Mouse (Mus musculus): Measurements from ENCODE around the gene Nfib. TPM values are rescaled to one million over a fixed set of nuclear protein-coding genes. Genes with fewer than 3 reads are reported as not detected.

The Nfib gene
- polyA plus RNA-seq, 1 experiment, result 7.7 TPM

DNA sequence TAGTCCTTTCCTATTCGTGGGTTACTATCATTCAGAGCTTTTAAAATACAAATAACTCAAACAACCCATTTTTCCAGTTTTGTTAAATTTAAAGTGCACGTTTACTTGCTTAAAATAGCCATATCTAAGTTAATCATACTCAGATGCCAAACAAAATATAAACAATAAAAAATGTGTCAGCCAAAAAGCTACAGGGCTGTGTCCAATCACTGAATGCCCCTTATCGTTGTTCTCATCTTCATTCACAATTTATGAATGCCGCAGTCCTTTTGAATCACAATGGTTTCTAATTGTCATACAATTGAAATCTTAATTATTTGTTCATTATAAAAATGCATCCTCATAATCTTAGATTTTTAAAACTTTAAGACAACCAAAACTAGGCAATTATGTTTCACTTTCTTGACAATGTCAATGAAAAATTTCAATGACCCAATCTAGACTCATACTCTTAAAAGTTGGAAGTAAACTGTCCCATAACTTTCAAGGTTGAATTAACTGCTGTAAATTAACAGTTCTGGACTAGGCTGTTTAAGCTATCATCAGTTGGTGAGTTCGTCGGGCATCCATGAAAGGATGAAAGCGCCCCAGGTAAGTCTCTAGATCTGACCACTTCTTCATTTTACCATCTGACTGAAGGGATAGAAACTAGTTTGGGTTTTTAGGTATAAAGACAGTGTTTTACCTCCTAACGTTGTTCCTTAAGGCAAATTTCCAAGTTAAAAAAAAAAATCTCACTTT, 202.1 kb downstream of the Nfib start:
- no peak for TF ChIP-seq TCF12 (IDR thresholded peaks at IDR 0.05; ENCODE audit: insufficient read depth, poor library complexity, severe bottlenecking)
- no peaks in the 10 kb centered on the region for H3K27me3 ChIP-seq (ENCODE audit: control insufficient read depth, insufficient read depth, insufficient read length)
- H3K4me2 ChIP-seq (ENCODE audit: low read depth), result peak overlapping the region; percentile 77
- H3K36me3 ChIP-seq (ENCODE audit: control insufficient read depth, insufficient read depth), result peaks cover 2% of the 10 kb centered on the region
- H3K79me2 ChIP-seq (ENCODE audit: control insufficient read depth, insufficient read depth), result peaks cover 58% of the 10 kb centered on the region
- peak overlapping the region; percentile 95 for H3K4me3 ChIP-seq
- H3ac ChIP-seq (ENCODE audit: control insufficient read depth, insufficient read length), result peak overlapping the region; percentile 50

DNA sequence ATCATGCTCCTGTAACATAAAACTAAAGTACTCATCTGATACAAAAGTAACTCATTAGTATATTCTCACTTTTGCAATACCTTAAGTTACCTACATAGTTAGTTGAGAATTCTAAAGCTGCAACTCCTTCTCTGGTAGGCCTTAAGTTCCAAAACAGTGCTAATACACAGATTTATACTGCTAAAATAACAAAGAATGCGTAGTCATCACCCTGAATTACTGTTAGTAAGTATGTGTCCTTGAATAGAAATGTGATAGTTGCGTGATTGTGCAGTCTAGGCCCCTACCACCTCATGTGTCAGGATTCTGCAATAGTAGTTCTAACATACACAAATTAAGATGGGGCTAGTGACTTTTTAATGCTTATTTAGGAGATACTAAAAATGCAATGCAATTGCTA, 202.9 kb downstream of the Nfib start:
- peak overlapping the region; percentile 95 for H3K4me3 ChIP-seq
- H3K27me3 ChIP-seq (ENCODE audit: control insufficient read depth, insufficient read depth, insufficient read length), result no peaks in the 10 kb centered on the region
- peaks cover 10% of the 10 kb centered on the region for H3K36me3 ChIP-seq (ENCODE audit: control insufficient read depth, insufficient read depth)
- no peak overlapping the region for H3ac ChIP-seq (ENCODE audit: control insufficient read depth, insufficient read length)
- peaks cover 66% of the 10 kb centered on the region for H3K79me2 ChIP-seq (ENCODE audit: control insufficient read depth, insufficient read depth)
- no peak for TF ChIP-seq REST (IDR thresholded peaks at IDR 0.05; ENCODE audit: insufficient read depth, insufficient read length)
- TF ChIP-seq TCF3 (IDR thresholded peaks at IDR 0.05; ENCODE audit: insufficient read length, low read depth), result no peak
- no peak for TF ChIP-seq MAX (IDR thresholded peaks at IDR 0.05; ENCODE audit: low read depth)
- no peak for TF ChIP-seq MYOG (IDR thresholded peaks at IDR 0.05; ENCODE audit: control insufficient read depth in 1 of 3, insufficient read depth in 1 of 3, insufficient read length in 2 of 3, low read depth in 2 of 3)
- TF ChIP-seq SRF (IDR thresholded peaks at IDR 0.05; ENCODE audit: control insufficient read depth, insufficient read length, low read depth), result no peak
- no peak for TF ChIP-seq POLR2A (IDR thresholded peaks at IDR 0.05; ENCODE audit: insufficient read length, low read depth)
- TF ChIP-seq CEBPB (IDR thresholded peaks at IDR 0.05; ENCODE audit: insufficient read depth, poor library complexity, severe bottlenecking), result no peak
- no peak for TF ChIP-seq MYOD1 (IDR thresholded peaks at IDR 0.05; ENCODE audit: control insufficient read depth in 1 of 3, insufficient read length in 2 of 3, low read depth in 2 of 3)
- no peak for TF ChIP-seq E2F4 (IDR thresholded peaks at IDR 0.05; ENCODE audit: insufficient read depth)
- no peak for TF ChIP-seq TCF12 (IDR thresholded peaks at IDR 0.05; ENCODE audit: insufficient read depth, poor library complexity, severe bottlenecking)
- TF ChIP-seq USF1 (IDR thresholded peaks at IDR 0.05; ENCODE audit: low read depth), result no peak
- no peak for TF ChIP-seq POLR2AphosphoS2 (IDR thresholded peaks at IDR 0.05; ENCODE audit: insufficient read length, low read depth)
- H3K4me2 ChIP-seq (ENCODE audit: low read depth), result peak overlapping the region; percentile 77

DNA sequence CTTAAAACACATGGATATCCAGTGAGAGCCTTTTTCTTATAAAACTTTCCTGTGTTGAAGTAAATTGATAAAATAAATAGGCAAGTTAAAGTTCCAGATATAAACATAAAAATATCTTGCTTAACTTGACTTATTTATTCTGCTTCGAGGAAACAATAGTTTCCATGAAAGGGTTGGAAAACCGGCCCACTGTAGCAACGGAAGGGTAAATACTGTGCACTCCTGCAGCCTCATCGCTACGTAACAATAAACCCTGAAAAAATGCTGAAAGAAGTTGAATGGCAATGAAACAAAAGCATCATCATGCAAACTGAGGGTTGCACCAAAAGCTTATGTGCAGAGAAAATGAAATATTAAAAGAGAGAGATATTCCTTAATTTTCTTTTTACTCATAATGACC, 203.5 kb downstream of the Nfib start:
- Histone ChIP-seq H3K79me2 (ENCODE audit: control insufficient read depth, insufficient read depth) (peaks cover 72% of the 10 kb centered on the region), H3K4me2 (ENCODE audit: low read depth) (peak overlapping the region; percentile 77), H3K4me3 (peak overlapping the region; percentile 95), H3K36me3 (ENCODE audit: control insufficient read depth, insufficient read depth) (peaks cover 16% of the 10 kb centered on the region), H3K27me3 (ENCODE audit: control insufficient read depth, insufficient read depth, insufficient read length) (no peaks in the 10 kb centered on the region), H3ac (ENCODE audit: control insufficient read depth, insufficient read length) (no peak overlapping the region)
- TF ChIP-seq MAX (IDR thresholded peaks at IDR 0.05; ENCODE audit: low read depth) (no peak), POLR2A (IDR thresholded peaks at IDR 0.05; ENCODE audit: insufficient read length, low read depth) (no peak), SRF (IDR thresholded peaks at IDR 0.05; ENCODE audit: control insufficient read depth, insufficient read length, low read depth) (no peak), USF1 (IDR thresholded peaks at IDR 0.05; ENCODE audit: low read depth) (no peak), E2F4 (IDR thresholded peaks at IDR 0.05; ENCODE audit: insufficient read depth) (no peak), CEBPB (IDR thresholded peaks at IDR 0.05; ENCODE audit: insufficient read depth, poor library complexity, severe bottlenecking) (no peak), MYOG (IDR thresholded peaks at IDR 0.05; ENCODE audit: control insufficient read depth in 1 of 3, insufficient read depth in 1 of 3, insufficient read length in 2 of 3, low read depth in 2 of 3) (no peak), POLR2AphosphoS2 (IDR thresholded peaks at IDR 0.05; ENCODE audit: insufficient read length, low read depth) (no peak), REST (IDR thresholded peaks at IDR 0.05; ENCODE audit: insufficient read depth, insufficient read length) (no peak), TCF12 (IDR thresholded peaks at IDR 0.05; ENCODE audit: insufficient read depth, poor library complexity, severe bottlenecking) (no peak), MYOD1 (IDR thresholded peaks at IDR 0.05; ENCODE audit: control insufficient read depth in 1 of 3, insufficient read length in 2 of 3, low read depth in 2 of 3) (no peak), TCF3 (IDR thresholded peaks at IDR 0.05; ENCODE audit: insufficient read length, low read depth) (no peak)

DNA sequence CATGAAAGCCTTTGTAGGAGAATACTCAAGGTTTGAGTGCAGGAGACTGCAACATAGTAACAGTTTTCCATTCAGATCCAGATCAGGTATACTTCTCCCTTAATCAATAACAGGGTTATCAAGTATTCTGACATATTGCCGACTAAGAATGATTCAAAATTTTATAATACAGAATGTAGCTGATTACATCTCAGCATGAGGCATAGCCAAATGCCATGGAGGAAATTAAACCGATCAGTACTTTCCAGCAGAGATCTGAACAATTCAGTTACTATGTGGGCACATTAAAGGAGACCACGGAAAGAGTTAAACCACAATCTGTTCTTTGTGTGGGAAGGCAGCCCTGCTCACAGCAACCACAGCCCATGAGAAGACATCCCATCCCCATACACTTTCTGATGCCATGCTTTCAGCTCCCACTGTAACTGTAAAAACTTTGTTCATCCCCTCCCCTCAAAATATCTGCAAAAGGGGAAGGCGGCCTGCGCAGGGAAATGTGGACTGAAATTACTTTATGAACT, 204.9 kb downstream of the Nfib start:
- peak overlapping the region; percentile 65 for H3K4me2 ChIP-seq (ENCODE audit: low read depth)
- no peaks in the 10 kb centered on the region for H3K27me3 ChIP-seq (ENCODE audit: control insufficient read depth, insufficient read depth, insufficient read length)
- H3ac ChIP-seq (ENCODE audit: control insufficient read depth, insufficient read length), result no peak overlapping the region
- H3K4me3 ChIP-seq, result no peak overlapping the region
- TF ChIP-seq USF1 (IDR thresholded peaks at IDR 0.05; ENCODE audit: low read depth), result no peak
- no peak for TF ChIP-seq REST (IDR thresholded peaks at IDR 0.05; ENCODE audit: insufficient read depth, insufficient read length)
- no peak for TF ChIP-seq CEBPB (IDR thresholded peaks at IDR 0.05; ENCODE audit: insufficient read depth, poor library complexity, severe bottlenecking)
- no peak for TF ChIP-seq SRF (IDR thresholded peaks at IDR 0.05; ENCODE audit: control insufficient read depth, insufficient read length, low read depth)
- no peak for TF ChIP-seq MYOD1 (IDR thresholded peaks at IDR 0.05; ENCODE audit: control insufficient read depth in 1 of 3, insufficient read length in 2 of 3, low read depth in 2 of 3)
- no peak for TF ChIP-seq TCF3 (IDR thresholded peaks at IDR 0.05; ENCODE audit: insufficient read length, low read depth)
- no peak for TF ChIP-seq TCF12 (IDR thresholded peaks at IDR 0.05; ENCODE audit: insufficient read depth, poor library complexity, severe bottlenecking)
- TF ChIP-seq MAX (IDR thresholded peaks at IDR 0.05; ENCODE audit: low read depth), result no peak
- no peak for TF ChIP-seq E2F4 (IDR thresholded peaks at IDR 0.05; ENCODE audit: insufficient read depth)
- no peak for TF ChIP-seq MYOG (IDR thresholded peaks at IDR 0.05; ENCODE audit: control insufficient read depth in 1 of 3, insufficient read depth in 1 of 3, insufficient read length in 2 of 3, low read depth in 2 of 3)
- no peak for TF ChIP-seq POLR2AphosphoS2 (IDR thresholded peaks at IDR 0.05; ENCODE audit: insufficient read length, low read depth)
- TF ChIP-seq POLR2A (IDR thresholded peaks at IDR 0.05; ENCODE audit: insufficient read length, low read depth), result no peak
- H3K36me3 ChIP-seq (ENCODE audit: control insufficient read depth, insufficient read depth), result peaks cover 17% of the 10 kb centered on the region
- H3K79me2 ChIP-seq (ENCODE audit: control insufficient read depth, insufficient read depth), result peaks cover 86% of the 10 kb centered on the region

Data from myocyte (in vitro differentiated cells).